Mouse (Mus musculus) frontal cortex, postnatal 10 days (tissue): ENCODE data around the gene Slco3a1.
"Not testable (repeated sequence)": the region's sequence is repeated elsewhere in the genome, so short reads cannot be mapped to it uniquely, and the experiment has no call there.

Experiments used
- DNase-seq, 2 experiments: peaks; one replicate each; pipeline ENCODE4 v3.0.0; 2022; ENCODE audit warnings: low spot score in 2 of 2, mixed read lengths in 1 of 2

The Slco3a1 gene

DNA sequence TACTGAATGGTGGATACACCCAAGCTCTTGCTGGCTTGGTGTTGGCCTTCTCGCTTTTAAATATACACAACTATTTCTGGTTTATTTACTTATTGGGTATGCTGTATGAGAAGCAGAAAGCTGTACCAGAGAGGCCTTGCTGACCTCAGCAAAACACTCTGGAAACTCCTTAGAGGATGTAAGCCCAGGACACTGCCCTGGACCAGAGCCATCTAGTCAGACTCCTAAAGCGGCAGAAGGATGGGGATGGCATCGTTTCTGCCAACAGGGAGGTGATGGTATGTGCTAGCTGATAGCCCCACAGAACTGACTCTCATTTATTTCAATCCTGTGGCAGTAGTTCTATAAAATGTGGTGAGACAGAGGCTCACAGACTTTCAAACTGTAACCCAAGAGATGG is 125.3 kb downstream of the Slco3a1 start:
- no peak for DNase-seq

DNA sequence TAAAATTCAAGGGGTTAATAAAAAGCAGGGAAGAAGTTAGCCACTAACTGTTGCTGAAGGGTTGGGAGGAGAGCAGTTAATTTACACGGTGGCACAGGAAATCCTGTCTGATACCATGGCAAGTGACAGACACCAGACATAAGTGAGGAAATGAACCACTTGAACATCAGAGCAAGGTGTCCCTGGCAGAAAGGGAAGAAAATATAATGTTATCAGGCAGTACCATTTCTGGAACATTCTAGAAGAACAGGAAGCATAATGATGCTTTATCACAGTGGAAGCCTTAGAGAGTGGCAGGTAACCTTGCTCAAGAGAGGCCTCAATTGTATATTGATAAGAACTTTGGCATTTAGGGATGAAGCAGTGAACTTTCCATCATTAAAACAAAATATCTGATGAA is 127.4 kb downstream of the Slco3a1 start:
- DNase-seq: no peak

DNA sequence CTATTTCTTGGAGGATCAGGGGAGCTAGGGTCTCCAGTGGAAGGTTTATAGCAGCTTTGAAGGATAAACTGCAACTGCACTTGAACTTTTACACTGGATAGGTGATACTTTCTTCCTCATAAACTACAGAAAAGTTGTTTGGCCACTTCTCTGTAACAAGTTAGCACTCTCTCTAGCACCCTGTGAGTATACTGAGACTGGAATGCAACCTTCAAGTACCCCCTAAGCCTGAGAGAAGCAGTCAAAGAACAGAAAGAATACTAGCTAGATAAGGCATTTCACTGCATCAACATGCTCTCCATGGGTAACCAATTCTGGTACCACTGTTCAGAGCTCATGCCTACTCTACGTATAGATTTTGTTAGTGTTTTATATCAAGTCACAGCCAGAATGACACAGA is 128.6 kb downstream of the Slco3a1 start:
- no peak for DNase-seq

DNA sequence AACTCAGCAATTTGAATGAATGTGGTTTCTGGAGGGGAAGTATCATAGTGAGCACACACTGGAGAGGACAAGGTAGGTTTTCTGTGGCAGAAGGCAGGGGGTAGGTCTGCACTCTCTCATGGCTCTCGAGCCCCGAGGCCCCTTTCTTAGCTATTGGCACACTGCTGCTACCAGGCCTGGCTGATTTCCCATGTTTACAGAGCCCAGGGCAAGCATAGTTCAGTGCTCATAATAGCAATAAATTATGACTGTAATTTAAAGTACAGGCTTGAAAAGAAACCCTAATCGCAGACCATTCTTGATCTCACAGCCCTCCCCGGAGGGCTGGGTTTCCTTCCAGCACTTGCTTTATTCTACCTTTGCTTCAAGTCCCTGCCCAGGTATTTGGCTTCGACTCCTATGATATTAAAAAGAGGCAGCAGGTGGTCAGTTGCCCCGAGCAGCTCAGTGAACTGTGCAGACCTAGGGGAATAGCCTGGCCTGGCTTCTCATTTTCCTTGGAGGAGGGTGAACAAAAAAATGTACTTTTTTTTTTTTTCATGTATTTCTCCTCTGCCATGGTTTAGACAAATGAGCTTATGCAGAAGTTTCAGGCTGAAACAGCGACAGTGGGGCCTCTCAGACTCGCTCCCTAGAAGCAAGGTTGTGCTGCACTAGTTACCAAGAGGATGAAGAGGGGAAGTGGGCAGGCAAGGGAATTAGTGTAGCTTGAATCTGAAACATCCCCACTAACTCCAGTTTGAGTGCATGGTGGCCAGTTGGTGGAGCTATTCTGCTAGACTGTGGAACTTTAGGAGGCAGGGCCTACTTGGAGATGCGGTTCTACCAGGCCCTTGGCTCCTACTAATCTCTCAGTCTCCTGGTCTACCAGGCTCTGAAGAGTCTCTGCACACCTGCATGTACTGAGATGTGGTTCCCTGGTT is 130.4 kb downstream of the Slco3a1 start:
- DNase-seq: no peak

DNA sequence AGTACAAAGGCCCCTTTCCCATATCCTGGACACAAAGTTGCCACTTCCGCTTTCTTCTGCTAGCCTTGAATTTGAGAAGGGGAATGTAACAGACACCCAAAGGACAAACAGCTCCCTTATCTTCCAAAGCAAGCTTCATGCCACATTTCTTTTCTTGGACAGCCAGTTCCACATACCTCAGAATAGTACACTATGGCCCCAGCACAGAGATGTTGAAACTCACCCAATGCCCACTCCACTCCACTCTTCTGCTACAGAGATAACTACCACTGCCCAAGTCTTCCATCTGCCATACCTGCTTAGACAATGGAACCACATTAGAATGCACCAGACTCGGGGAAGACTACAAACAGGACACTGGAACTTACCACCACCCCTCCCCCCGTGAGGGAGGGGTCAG is 131.3 kb downstream of the Slco3a1 start:
- DNase-seq: no peak

DNA sequence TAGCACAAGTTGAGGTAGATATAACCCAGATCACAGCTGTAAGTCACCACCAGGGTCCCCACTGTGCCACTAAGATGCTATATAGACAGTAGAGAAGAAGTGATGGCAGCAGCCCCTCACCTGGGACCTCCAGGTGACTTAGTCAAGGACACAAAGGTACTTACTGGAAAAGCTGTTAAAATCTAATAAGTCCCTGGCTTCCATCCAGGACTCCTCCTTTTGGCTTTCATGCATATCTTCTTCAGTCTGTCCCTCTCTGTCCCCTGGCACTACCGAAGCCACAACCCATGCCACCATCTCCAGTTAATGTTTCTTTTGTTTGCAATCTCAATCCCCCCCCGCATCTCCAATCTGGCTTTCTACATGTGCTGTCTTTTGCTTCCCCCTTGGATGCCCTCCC is 131.8 kb downstream of the Slco3a1 start:
- DNase-seq: no peak

DNA sequence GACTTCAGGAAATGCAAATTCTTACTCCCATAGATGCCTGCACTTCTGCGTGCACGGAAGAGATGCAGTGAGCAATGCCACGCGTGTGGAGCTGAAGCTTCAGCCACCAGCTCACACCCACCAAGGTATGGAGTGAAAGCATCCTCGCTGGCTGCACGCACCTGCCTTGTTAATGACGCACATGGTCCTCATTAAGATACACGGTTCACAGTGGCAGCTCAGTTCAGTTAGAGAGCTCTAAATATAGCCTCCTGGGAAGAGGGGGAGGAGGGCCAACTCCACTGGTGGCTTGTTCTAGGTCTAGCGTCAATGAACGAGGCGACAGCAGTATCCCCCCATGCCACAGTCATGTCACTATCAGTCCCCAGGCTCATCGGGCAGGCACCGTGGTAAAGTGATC is 132.6 kb downstream of the Slco3a1 start:
- no peak for DNase-seq

DNA sequence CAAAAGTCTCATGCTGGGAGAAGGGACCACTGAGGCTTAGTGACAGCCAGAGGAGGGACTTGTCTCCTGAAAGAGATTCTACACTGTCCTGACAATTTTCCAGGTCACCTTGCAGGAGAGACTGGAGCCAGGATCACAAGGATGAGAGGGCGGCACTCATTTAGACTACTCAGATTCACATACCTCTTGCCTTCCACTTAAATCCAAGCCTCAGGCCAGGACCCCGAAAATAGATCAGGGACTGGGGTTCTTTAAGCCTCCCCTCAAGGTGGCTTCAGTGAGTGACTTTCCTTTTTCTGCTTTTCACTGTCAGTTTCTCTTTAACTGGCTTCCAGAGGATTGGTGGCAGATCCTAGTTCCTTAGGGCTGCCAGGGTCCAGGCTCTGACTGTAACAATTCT is 133.0 kb downstream of the Slco3a1 start:
- DNase-seq: no peak

DNA sequence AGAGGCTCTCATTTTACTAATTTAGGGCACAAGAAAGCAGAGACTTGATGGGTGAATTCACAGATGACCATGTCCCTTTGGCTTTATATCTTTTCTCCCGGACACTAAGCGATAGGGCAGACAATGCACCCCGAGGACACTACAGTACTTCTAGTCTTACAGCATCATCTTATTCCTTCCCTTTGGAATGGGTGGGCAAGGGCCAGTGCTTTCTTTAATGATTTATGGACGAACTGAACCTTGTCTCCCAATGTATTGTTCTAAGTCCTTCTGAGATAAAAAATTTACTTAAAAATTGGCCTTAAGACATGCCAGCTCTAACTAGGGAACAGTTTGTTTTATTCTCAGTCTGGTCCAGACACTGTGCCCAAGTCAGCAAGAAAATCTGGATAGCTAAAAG is 134.9 kb downstream of the Slco3a1 start:
- no peak for DNase-seq

DNA sequence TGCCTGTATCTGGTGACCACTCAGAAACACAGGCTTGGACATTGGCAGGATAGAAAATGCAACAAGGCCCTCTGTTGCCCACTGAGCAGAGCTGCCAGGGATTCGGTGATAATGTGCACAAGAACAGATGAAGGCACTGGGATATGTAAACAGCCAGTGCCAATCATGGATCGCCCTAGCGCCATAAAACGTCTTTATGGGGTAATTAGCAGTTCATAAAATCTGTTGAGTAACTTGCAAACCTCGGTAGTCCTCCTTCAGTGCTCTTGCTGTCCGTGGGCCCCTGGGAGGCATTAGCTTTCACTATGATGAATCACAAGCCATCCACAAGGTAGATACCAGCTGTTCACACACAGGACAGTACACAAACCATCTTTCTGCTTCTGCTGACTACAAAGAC is 137.6 kb downstream of the Slco3a1 start:
- no peak for DNase-seq

DNA sequence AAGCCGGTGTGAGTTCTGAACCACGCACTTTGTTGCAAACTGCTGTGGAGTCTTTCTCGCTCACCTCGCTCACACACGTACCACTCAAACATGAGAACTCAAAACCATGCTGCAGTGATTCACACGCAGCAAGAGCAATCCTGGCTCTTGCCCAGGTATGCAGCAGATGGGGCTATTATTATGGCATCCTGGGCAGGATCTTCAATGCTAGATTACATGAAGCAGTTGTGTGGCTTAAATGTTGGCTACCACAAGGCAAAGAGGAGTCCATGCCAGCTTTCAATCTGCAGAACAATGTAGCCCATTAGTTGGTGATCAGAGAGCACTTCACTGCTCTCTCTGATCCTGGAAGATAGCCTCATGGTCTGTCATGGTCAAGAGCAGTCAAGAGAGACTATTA is 139.3 kb downstream of the Slco3a1 start:
- DNase-seq: no peak

DNA sequence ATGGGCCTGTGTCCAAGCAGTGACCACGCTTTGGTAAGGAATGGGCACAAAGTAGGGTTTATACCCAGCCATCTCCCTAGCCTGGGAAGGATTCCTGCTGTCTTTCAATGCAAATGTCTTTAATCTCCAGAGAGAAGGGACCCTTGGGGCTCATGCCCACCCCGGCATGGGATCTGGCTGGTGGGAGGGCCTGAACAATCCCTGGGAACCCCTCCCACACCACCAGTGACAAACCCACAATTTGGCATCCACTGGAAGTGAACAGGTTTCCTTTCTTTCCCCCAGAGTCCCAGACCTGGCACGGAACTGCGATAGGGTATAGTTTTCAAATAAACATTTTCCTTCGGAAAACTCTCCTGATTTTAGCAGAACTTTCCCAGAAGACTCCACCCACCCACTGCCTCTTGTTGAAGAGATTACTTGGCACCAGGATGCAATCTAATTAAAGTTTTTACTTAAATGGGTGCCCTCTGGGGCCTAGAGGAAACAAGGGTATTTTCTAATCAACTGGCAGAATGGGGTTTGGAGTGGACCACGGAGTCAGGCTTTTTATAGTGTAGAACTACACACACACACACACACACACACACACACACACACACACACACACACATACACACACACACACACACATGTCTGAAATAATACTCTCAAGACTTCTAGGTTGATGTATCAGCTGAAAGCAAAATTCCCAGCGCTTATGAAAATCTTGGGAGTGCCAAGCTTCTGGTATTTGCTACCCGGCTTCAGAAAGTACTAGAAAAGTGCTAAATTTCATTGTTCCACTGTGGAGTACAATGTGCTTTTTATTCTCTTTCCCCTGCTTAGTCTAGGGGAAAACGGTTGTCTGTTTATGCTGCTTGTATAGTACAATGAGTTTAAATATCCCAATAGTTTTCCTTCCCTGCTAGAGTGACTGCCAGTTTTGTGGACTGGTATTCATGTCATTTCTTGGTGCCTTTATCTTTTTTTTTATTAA is 140.6 kb downstream of the Slco3a1 start:
- DNase-seq: no peak

DNA sequence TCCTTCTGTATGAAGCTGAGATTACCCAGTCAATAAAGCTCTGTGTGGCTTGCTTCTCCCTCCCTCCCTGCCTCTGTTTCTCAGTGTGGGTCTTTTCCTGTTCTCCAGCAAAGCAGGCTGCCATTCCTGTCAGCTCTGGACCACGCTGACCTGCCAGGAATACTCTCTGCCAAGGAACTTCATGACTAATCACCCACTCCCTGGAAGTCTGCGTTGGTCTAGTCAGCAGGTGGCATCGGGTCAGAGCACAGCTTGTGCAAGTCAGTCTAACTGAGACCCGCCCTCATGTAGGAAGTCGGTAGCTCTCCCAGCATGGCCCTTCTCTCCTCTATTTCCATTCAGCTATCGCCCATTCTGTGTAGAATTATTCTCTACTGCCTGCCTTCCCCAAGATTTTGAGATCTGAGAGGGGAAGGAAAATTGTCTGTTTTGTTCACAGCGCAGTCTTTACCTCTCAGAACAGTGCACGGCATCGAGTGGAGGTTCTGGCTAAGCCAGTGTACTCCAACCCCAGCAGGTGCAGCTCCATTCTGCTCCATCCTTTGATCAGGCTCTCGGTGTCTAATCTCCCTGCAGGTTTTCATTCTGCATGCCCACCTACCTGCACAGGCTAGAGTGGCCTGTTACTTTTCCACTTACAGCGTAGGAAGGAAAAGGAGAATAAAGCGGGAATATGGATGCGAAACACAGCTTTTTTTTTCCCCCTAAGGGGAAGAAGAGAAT is 145.8 kb downstream of the Slco3a1 start:
- no peak for DNase-seq

DNA sequence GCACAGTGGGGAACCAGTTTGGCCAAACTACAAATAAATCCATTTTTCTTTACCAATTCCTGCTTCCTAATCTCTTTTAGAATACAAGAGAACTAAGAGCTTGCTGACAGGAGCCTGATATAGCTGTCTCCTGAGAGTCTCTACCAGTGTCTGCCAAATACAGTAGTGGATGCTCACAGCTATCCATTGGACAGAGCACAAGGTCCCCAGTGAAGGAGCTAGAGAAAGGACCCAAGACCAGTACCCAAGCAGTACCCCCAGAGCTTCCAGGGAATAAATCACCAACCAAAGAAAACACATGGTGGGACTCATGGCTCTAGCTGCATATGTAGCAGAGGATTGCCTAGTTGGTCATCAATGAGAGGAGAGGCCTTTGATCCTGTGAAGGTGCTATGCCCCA is 146.7 kb downstream of the Slco3a1 start:
- DNase-seq: not testable (repeated sequence)

DNA sequence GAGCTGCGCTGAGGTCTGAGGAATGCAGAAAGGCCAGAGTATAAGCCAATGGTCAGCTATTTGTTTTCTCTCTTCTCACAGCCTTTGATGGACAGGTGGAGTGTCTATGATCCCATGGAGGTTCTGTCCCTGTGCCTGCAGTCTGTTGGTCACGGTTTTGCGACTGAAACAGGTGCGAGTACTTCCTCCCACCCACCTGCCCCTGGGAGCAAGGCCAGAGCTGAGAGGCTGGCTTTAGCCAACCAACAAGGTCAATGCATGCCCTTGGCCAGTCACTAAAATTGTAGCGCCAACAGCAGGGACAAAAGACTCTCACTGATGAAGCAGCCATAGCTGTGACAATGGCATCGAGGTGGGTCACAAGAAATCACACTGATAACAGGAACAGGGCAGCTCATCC is 154.9 kb downstream of the Slco3a1 start:
- no peak for DNase-seq

DNA sequence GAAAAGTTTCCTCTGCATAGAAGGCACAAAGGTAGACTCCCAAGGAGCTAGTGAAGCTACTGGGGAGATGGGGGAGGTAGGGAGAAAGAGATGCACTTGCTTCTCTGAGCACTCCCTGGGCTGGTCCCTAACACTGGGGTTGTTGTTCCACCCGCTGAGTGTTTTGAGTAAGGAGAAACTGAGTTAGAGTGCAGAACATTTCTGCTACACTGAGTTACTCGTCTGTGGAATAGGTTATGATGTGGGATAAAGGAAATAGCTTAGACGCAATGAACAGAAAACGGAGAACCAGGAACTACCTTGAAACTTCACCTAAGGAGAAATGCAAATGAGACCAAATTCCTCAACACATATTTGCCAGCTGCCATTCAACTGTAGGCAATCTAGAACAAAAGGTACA is 155.4 kb downstream of the Slco3a1 start:
- DNase-seq: no peak

DNA sequence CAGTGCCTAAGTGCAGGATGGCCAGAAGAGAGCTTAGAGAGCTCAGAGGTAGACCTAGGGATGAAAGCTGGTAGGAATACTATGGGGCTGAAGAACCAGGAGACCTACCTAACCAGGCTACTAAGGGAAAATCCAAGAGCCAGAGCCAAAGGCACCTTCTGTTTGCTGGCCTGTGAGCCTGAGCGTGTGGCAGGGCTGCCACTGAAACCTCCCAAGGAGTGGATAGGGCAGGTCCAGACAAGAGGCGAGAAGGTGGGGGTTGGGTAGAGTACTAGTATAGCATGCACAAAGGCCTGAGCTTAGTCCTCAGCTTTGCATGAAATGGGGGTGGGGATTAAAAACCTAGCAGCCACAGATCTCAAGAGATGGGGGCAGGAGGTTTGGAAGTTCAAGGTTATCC is 156.3 kb downstream of the Slco3a1 start:
- no peak for DNase-seq

DNA sequence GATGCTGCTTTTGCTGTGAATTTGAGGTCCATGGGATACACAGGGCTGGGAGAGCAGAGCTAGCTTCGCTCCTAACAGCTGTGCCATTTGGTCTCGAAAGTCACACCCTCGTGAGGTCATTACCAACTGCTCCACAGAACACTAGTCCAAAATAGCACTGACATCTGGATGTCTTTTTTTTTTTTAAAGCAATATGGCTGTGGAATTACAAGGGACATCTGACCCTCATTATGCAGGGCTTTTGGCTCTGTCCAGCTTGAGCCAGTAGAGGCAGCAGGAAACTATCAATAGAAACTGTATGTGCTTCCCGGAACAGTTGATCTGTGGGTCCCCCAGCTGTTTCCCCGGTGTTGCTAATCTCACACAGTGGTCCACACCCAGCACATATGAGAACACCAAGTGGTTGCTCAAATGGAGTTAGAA is 163.1 kb downstream of the Slco3a1 start:
- no peak for DNase-seq

DNA sequence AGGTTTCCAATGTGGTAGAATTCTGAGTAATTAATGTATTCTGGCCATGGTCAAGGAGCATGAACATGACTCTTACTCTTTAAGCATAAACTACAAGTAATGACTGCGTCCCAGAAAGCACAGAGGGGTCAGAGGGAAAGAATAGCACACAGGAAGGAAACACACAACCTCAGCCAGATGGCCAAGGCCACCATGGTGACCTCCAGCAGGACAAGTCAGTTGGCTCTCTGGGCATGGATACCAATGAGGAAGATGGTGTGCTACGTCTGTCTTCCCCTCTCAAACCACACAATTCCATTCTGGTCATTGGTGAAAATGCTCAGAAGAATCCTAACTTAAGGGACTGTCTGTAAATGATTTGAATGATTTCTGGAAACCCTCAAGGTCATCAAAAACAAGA is 165.0 kb downstream of the Slco3a1 start:
- no peak for DNase-seq

DNA sequence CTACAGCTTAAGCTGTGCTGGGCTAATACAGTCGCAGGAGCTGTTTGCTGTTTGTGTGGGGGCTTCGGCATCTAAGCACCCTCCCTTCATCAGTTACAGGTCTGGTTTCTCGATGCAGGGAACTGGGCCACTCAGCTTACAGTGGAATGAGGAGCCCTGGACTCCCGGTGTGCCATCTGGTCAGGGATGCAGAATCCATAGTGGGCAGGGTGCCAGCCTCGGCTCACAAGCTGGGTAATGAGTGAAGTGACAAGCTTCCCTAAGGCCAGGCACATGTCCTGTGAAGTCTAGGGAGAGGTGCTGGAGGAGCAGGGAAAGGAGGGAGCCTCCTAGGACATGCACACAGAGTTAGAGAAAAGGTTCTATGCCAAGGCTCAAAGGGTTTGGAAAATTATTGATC is 168.3 kb downstream of the Slco3a1 start:
- DNase-seq: no peak

DNA sequence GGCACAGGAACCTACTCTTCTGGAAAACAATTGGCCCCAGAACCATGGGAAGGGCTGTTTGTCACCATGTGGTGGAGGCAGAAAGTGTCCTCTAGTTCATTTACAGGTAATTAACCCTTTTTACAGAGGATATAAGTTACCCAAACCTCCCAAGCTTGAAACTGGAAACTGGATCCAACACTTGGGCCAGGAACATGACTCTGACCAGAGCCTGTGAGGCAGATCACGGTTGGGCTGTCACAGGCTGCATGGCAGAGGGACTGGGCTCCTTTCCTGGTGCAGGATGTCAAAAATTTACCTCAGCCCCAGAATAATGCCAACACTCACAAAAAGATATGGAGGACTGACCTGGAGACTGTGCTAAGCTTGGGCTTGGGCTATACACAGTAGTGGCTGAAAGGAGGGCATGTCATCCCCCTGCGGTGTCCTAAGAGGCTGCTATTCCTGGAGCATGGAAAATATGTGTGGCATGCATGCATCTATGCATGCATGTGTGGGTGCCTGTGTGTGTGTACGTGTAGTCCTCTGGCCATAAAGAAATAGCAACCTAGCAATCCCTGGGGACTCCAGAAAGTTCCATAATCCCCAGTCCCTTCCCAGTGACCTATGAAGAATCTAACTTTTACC is 171.4 kb downstream of the Slco3a1 start:
- no peak for DNase-seq

DNA sequence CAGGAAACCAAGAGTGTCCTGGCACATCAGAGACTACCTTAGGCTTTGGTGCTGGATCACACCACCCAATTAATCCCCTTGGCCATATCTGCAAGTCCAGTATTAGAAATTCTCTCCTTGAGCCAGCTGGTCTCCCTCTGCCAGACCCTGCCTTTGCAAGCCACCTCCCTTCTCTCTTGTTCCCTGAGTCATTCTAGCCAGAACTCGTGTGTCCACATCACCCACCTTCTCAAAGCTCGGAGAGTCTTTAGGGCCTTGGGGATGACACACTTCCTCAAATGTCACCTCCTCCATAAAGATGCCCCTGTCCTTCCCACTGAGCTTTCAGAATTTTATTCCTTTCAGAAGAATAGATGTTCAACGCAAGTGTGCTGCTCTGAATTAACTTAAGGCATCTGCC is 172.3 kb downstream of the Slco3a1 start:
- DNase-seq: no peak
